Mouse (Mus musculus) heart, embryonic 16.5 days (tissue): ENCODE data around the gene Mpdz. TPM values are rescaled to one million over a fixed set of nuclear protein-coding genes. Genes with fewer than 3 reads are reported as not detected.

Experiments
- ATAC-seq: fragments of 200-750 bp; cut with Nextera tagmentation; replicated peaks from 2 replicates; pipeline ENCODE4 v1.8.0; 2017; ENCODE audit warnings: moderate number of reproducible peaks; ENCODE audit not compliant: insufficient read depth, low FRiP score; ENCODE audit errors: extremely low read depth
- H3K27ac ChIP-seq: fragments of 300-500 bp; sonication (generic); 2 replicates; pipeline ENCODE4 v1.5.1; 2014; ENCODE audit warnings: mild to moderate bottlenecking, low read length, control low read depth, moderate library complexity
- H3K27me3 ChIP-seq: fragments of 300-500 bp; sonication (generic); 2 replicates; pipeline ENCODE4 v1.6.1; 2014; ENCODE audit warnings: low read length, mixed read lengths; ENCODE audit not compliant: control insufficient read depth, insufficient read depth
- H3K36me3 ChIP-seq: fragments of 300-500 bp; sonication (generic); 2 replicates; pipeline ENCODE4 v1.6.1; 2014; ENCODE audit not compliant: control insufficient read depth, insufficient read depth
- H3K4me1 ChIP-seq: fragments of 300-500 bp; sonication (generic); 2 replicates; pipeline ENCODE4 v1.6.1; 2014; ENCODE audit warnings: low read length, mixed read lengths; ENCODE audit not compliant: control insufficient read depth, insufficient read depth
- H3K4me2 ChIP-seq: fragments of 300-500 bp; sonication (generic); 2 replicates; pipeline ENCODE4 v1.6.1; 2014; ENCODE audit warnings: low read depth, mild to moderate bottlenecking, control low read depth, low read length
- H3K4me3 ChIP-seq: fragments of 300-500 bp; sonication (generic); 2 replicates; pipeline ENCODE4 v1.5.1; 2014; ENCODE audit warnings: mild to moderate bottlenecking, control low read depth, low read length
- H3K9ac ChIP-seq: fragments of 300-500 bp; sonication (generic); 2 replicates; pipeline ENCODE4 v1.6.1; 2014; ENCODE audit warnings: low read length, control low read depth
- H3K9me3 ChIP-seq: fragments of 300-500 bp; sonication (generic); replicated peaks from 2 replicates; pipeline ENCODE4 v1.6.1; 2016; ENCODE audit warnings: low read length; ENCODE audit not compliant: control insufficient read depth
- WGBS: fragments of 180-500 bp; shearing (Covaris S2); extraction: QIAGEN DNeasy Blood & Tissue Kit; methylation state at CpG from one replicate; pipeline ENCODE4 v1.1.7; 2014; 5-methylcytosine and 5-hydroxymethylcytosine counted together
- polyA plus RNA-seq: library from polyadenylated mRNA; unstranded; fragments of >200 nt; fragmentation: Nextera tagmentation; extraction: Ambion mirVana; gene quantifications from 2 replicates; pipeline ENCODE4 v1.2.1, GENCODE M21; 2015

Gene Mpdz
- polyA plus RNA-seq, 1 experiment from 2014 or later = 19.5 TPM

DNA sequence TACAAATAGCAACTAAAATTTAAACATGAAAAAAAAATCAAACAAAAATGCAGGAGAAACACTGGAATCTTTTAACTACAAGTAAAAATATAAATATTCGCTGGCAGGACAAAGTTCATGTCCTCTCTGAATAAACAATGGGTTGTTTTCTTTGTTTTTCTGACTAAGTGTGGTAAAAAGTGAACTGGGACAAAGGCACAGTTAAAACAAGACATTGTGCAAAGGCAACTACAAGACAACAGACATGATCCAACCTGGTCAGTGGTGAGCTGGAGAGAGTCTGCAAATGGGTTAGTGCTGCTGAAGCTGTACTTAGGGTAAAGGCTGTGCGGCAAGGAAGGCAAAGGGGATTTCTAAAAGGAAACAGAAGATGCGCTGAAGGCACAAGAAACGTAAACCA, 129.4 kb downstream of the Mpdz start:
- 80% methylated on average over 4 of the region's 4 CpGs for WGBS
- H3K27ac ChIP-seq = no peak overlapping the region
- ATAC-seq = no peak
- no peak overlapping the region for H3K4me3 ChIP-seq
- peaks cover 3% of the 10 kb centered on the region; the same call in 1 of the 2 replicates for H3K4me1 ChIP-seq
- H3K9ac ChIP-seq = no peak overlapping the region
- no peak overlapping the region for H3K4me2 ChIP-seq
- no peaks in the 10 kb centered on the region for H3K27me3 ChIP-seq
- H3K9me3 ChIP-seq = no peaks in the 10 kb centered on the region
- peaks cover 11% of the 10 kb centered on the region for H3K36me3 ChIP-seq

DNA sequence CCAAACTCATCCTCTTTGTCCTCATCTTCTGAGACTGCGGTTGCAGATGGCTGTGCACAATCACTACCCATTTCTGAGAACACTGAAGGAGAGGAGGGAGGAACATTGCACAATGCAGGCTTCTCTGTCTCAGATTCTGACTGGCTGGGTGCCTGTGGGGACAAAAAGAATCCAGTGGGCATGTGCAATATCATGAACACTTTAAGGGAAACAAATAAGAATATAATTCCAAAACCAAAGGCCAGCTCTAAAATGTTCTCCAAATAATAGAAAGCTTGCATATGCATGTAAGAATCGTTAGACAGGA, 132.5 kb downstream of the Mpdz start:
- Histone ChIP-seq H3K4me2 (no peak overlapping the region), H3K27ac (0 out of 2 replicates have a peak overlapping the region, but pooled peaks have one; percentile 29), H3K36me3 (peaks cover 10% of the 10 kb centered on the region; the same call in 1 of the 2 replicates), H3K4me1 (peaks cover 3% of the 10 kb centered on the region; the same call in 1 of the 2 replicates), H3K4me3 (no peak overlapping the region), H3K9me3 (no peaks in the 10 kb centered on the region), H3K27me3 (no peaks in the 10 kb centered on the region), H3K9ac (no peak overlapping the region)
- WGBS = 81% methylated on average over 2 of the region's 2 CpGs
- ATAC-seq = no peak

DNA sequence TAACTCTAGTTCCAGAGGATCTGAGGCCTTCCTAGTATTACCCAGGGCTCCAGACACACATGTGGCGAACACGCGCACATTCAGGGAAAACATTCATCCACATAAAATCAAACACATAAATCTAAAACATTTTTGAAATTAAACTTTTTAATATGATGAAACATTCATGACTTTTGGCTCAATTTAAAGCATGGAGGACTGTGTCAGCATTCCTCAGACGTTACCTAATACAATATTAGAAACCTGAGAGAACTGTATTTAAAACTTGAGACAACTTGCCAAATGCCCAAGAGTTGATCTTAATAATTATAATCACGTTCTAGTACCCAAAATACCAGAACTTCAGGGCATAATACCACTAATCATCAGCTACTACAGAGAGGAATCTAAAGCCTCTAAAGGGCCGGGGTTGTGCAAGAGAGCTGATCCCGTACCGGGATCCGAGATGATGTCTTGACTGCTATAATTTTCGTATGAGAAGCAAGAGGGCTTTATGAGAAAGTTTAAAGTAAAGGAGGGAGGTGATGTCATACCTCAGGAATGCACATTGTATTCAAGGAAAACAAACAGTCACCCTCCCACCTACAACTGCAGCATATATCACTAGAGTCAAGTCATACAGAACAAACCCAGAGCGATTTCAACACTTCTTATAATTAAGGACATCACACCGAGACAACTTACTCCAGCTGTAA, 133.0 kb downstream of the Mpdz start:
- Histone ChIP-seq H3K9ac (no peak overlapping the region), H3K27ac (0 out of 2 replicates have a peak overlapping the region, but pooled peaks have one; percentile 29), H3K27me3 (no peaks in the 10 kb centered on the region), H3K4me1 (peaks cover under 1% of the 10 kb centered on the region; the same call in 1 of the 2 replicates), H3K4me2 (no peak overlapping the region), H3K4me3 (no peak overlapping the region), H3K36me3 (peaks cover 10% of the 10 kb centered on the region; the same call in 1 of the 2 replicates), H3K9me3 (no peaks in the 10 kb centered on the region)
- 64% methylated on average over 12 of the region's 12 CpGs for WGBS
- no peak for ATAC-seq

DNA sequence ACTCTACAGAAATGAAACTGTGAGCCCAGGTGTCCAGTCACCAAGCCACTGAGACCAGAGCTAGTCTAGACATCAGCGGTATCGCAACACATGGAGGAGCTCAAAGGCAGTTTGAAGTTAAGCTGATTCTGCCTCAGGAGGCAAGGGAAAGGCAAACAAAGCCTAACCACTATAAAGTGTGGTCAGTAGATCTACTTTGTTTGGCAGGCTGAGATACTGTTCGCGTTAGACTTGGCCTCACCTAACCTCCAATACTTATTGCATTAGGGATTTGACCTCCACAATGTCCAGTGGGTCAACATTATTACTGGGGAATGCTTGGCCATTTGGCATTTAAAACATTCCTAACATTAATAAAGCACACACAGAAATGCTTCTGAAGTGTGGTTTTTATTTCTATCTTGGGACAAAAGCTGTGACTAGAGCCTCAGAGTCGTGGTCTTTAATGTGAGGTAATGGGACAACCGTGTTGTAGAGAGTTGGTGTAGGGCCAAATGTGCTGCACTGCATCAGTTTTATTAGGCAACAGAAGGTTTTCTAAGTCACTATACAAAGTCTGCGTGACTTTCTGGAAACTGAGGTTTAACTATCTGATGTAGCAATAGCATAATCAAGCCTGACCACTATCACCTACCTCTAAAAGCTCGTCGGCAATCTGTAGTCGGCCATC, 134.9 kb downstream of the Mpdz start:
- Histone ChIP-seq H3K36me3 (peaks cover 8% of the 10 kb centered on the region; the same call in 1 of the 2 replicates), H3K27ac (no peak overlapping the region)

DNA sequence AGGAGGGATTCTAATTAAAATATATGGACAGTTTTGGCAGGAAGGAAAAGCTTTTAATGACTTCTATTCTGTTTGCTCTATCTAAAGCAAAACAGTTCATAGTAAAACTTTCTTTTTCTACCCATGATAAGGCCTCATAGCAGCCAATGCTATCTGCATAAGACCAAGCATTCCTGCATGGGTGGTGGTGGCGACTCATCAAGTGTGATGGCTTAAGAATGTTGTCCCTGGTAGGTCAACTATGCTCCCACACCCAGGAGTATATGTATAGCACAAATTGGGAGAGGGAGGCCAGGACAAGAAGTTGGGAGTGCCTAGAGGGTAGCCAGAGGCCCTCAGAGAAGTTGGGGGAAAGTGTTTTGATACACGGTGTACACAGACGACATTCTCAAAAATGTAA, 140.6 kb downstream of the Mpdz start:
- H3K27ac ChIP-seq = no peak overlapping the region
- no peaks in the 10 kb centered on the region for H3K9me3 ChIP-seq
- WGBS = 67% methylated on average over 3 of the region's 3 CpGs
- no peak overlapping the region for H3K9ac ChIP-seq
- H3K36me3 ChIP-seq = peaks cover 12% of the 10 kb centered on the region
- H3K4me1 ChIP-seq = no peaks in the 10 kb centered on the region
- no peak for ATAC-seq
- H3K4me2 ChIP-seq = no peak overlapping the region
- no peaks in the 10 kb centered on the region for H3K27me3 ChIP-seq
- H3K4me3 ChIP-seq = no peak overlapping the region

More for the DNA sequence above, 134.9 kb downstream of the Mpdz start:
- Histone ChIP-seq H3K9ac (no peak overlapping the region), H3K4me2 (no peak overlapping the region), H3K4me1 (no peaks in the 10 kb centered on the region), H3K27me3 (no peaks in the 10 kb centered on the region), H3K4me3 (no peak overlapping the region), H3K9me3 (no peaks in the 10 kb centered on the region)
- ATAC-seq = no peak
- 87% methylated on average over 10 of the region's 10 CpGs for WGBS

DNA sequence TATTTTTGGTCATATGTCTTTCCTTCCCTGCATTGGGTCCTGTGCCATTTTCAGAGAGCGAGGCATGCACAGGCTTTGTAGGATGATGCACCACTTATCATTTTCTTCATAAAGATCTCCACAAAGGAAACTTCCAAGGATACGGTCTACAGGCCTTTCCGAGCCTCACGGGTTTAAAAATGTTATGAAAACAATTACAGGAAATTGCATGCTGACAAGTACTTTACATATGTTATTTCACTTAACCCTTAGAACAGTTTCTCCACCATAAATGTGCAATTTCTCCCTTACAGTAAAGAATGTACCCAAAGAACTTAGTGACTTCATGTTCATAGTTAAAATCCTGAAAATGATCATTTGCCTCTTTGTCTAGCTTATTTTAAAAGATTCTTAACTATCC, 144.2 kb downstream of the Mpdz start:
- Histone ChIP-seq H3K36me3 (peaks cover 15% of the 10 kb centered on the region), H3K9ac (no peak overlapping the region), H3K9me3 (no peaks in the 10 kb centered on the region), H3K4me2 (no peak overlapping the region), H3K4me3 (no peak overlapping the region), H3K27ac (no peak overlapping the region), H3K27me3 (no peaks in the 10 kb centered on the region), H3K4me1 (no peaks in the 10 kb centered on the region)
- WGBS = 69% methylated on average over 4 of the region's 4 CpGs
- ATAC-seq = no peak

DNA sequence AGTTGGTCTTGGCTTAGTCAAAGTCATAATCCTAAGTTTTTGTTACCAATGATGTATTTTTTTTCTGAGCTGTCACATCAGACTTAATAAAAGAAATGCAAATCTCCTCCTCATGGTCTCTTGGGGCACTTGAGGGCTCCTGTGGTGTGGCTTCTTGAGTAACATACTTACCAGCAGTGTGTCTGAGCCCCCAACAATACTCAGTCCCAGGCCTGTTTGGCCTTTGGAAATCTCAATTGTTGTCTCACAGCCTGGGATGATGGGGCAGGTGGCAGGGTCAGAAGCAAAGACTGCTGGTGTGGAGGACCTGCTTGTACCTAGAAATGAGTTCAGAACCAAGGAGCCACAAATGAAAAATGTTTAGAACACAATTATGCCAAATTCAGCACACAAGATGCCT, 149.3 kb downstream of the Mpdz start:
- H3K9me3 ChIP-seq = no peaks in the 10 kb centered on the region
- no peak overlapping the region for H3K27ac ChIP-seq
- H3K4me1 ChIP-seq = no peaks in the 10 kb centered on the region
- H3K9ac ChIP-seq = no peak overlapping the region
- H3K4me3 ChIP-seq = no peak overlapping the region
- no peak for ATAC-seq
- peaks cover 23% of the 10 kb centered on the region for H3K36me3 ChIP-seq
- no peaks in the 10 kb centered on the region for H3K27me3 ChIP-seq
- H3K4me2 ChIP-seq = no peak overlapping the region

DNA sequence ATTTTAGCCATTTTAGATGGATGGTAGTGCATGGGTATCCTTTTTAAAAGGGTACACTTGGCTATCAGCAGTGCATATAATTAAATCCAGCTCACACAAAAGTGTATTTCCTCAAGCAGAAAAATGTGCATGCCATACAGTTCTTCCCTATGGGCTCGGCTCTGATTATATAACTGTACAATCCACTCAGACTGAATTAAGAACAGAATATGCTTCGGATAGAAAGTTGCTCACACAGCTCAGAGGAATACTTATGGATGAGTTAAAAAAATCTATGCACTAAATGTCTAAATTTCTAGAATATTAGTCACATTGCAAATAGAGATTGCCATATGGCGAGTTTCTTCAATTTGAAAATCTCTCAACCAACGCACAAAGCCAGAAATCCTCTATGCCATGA, 157.1 kb downstream of the Mpdz start:
- Histone ChIP-seq H3K27me3 (no peaks in the 10 kb centered on the region), H3K27ac (no peak overlapping the region), H3K9me3 (no peaks in the 10 kb centered on the region), H3K36me3 (peaks cover 31% of the 10 kb centered on the region), H3K9ac (no peak overlapping the region), H3K4me1 (no peaks in the 10 kb centered on the region), H3K4me3 (no peak overlapping the region), H3K4me2 (no peak overlapping the region)
- WGBS = 89% methylated on average over 4 of the region's 4 CpGs
- ATAC-seq = no peak

DNA sequence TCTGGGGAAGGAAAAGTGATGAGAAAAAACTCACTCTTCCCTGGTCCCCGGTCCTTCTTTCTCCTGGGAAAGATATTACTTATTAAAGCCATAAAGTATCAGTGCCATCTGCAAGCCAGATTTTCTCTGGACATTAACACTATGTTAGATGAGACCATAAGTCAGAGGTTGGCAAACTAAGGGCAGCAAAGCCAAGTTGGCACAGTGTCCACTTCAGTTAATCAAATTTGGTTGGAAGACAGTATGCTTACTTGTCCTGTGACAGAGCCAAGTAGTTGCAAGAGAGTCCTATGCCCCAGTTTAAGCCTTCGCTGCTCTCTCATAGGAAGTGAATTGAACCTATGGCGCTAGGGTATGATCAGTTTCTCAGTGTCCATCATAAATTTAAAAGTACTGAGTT, 159.0 kb downstream of the Mpdz start:
- no peak overlapping the region for H3K9ac ChIP-seq
- H3K4me2 ChIP-seq = no peak overlapping the region
- H3K27ac ChIP-seq = no peak overlapping the region
- peaks cover 29% of the 10 kb centered on the region for H3K36me3 ChIP-seq
- no peak overlapping the region for H3K4me3 ChIP-seq
- no peak for ATAC-seq
- H3K4me1 ChIP-seq = no peaks in the 10 kb centered on the region
- 91% methylated on average over 3 of the region's 3 CpGs for WGBS
- H3K9me3 ChIP-seq = no peaks in the 10 kb centered on the region
- no peaks in the 10 kb centered on the region for H3K27me3 ChIP-seq
